Mouse (Mus musculus): ENCODE data around the gene Mt1.

DNA sequence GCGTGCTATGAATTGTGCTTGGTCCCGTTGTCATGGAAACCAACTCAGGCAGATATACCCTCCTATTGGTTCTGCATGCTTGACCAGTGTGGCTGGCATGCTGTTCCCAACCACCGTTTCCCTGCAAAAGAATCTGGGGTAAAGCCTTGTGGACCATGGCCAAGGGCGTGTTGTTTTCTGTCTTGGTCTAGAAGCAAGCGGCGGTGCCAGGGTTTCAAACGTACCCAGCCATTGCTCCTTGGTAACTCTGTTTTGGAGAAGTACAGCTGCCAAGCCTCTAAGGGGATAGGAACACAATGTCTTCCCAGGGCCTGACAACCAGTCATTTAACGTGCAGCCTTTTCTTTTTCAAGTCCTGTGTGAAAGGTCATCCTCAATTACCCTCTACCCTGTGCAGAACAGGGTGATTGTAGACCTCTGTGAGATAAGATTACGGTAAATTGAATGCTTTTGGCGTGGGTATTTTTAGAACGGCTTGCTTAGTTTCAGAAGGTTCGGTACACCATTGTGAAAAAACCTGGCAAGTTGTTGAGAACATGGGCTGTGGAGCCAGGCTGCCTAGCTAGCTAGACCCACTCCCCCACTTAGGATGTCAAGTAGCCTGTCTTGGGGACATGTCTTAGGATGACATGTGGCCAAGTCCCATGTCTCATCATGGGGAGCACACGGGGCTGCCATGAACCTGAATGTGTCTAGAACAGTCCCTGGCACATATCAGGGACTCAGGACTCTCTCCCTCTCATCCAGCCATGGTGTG is 10.6 kb downstream of the Mt1 start:
- TF ChIP-seq POLR2A (IDR thresholded peaks at IDR 0.05; ENCODE audit: borderline replicate concordance, low read depth, low read length) (no peak), CTCF (IDR thresholded peaks at IDR 0.05; ENCODE audit: low read depth, low read length) (no peak)

Data from bone marrow macrophage, adult 2 months (primary cell).